Mouse (Mus musculus) E14TG2a.4 (cell line): Measurements from ENCODE around the gene Camk2d.

ENCODE experiments used
- CTCF ChIP-seq: conservative IDR thresholded peaks from 2 replicates; pipeline ENCODE4 v1.5.1; 2014; ENCODE audit warnings: low read length
- POU5F1 ChIP-seq: IDR thresholded peaks from 2 replicates; pipeline ENCODE4 v1.6.1; 2014; ENCODE audit warnings: low read length, borderline replicate concordance

DNA sequence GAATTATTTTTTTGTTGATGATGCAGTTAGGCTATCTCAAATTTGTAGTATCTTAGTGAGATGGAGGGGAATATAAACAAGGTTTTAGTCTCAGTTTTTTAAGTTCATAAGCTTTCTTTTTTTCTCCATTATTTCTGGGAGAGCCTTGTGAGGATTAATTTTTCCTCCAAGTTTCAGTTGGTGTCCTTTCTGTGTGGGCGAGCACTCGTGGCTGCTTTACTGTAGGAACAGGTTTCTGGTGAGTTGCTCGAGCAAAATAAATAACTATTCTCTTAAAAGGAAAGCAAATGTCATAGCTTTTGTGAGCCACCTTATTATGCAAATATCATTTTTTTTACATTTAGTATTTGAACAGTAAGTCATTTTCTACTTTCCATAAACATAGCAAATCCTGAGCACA, 74.3 kb downstream of the Camk2d start:
- TF ChIP-seq CTCF (no peak), POU5F1 (no peak)
